Mouse (Mus musculus) heart, adult 2 months (tissue): ENCODE results near the gene Med27.

Source experiments
- CTCF ChIP-seq: fragments of 200-600 bp; IDR thresholded peaks from 2 replicates; pipeline ENCODE4 v1.8.1; 2022; ENCODE audit warnings: antibody characterized with exemption, mild to moderate bottlenecking, moderate library complexity
- POLR2A ChIP-seq: fragments of 200-500 bp; IDR thresholded peaks from 2 replicates; pipeline ENCODE4 v1.6.1; 2011; ENCODE audit warnings: mild to moderate bottlenecking, low read depth, low read length, control low read depth; ENCODE audit not compliant: insufficient read depth

DNA sequence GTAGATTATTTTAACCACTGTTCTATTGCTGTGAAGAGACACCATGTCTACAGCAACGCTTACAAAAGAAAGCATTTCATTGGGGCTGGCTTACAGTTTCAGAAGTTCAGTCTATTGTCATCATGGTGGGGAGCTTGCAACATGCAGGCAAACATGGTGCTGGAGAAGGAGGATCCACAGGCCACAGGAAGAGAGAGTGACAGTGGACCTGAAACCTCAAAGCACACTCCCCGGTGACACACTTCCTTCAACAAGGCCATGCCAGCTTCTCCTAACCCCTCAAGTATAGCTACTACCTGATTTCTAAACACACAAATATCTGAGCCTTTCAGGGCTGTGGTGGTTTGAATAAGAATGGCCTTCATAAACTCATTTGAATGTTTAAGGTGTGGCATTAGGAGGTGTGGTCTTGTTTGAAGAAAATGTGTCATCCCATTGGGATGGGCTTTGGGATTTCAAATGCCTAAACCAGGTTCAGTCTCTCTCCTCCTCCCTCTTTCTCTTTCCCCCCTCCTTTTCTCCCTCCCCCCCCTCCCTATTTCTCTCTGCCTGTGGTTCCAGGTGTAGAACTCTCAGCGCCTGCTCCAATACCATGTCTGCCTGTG lies 111.8 kb downstream of the Med27 start:
- TF ChIP-seq POLR2A (no peak), CTCF (no peak)
